Mouse (Mus musculus) common myeloid progenitor, adult 5-6 weeks (primary cell): ENCODE measurements around the gene Sord. TPM values are rescaled to one million over a fixed set of nuclear protein-coding genes. Genes with fewer than 3 reads are reported as not detected.

Experiments used
- ATAC-seq: replicated peaks from 2 replicates; pipeline ENCODE4 v1.8.0; 2016; ENCODE audit warnings: low read depth, mild to moderate bottlenecking, moderate TSS enrichment, inconsistent platforms; ENCODE audit not compliant: poor library complexity, severe bottlenecking
- total RNA-seq: library from RNA; stranded (forward); fragments of 200-1000, 187-1606 nt; gene quantifications from 2 replicates; pipeline ENCODE4 v1.2.3, GENCODE M21; 2017

Sord gene
- total RNA-seq, 1 experiment from 2014 or later = 79.5 TPM

- ATAC-seq = no peak
These were observed 66.1 kb downstream of the Sord start for GRCm38 (mm10) chr2:122300656-122301020.

DNA sequence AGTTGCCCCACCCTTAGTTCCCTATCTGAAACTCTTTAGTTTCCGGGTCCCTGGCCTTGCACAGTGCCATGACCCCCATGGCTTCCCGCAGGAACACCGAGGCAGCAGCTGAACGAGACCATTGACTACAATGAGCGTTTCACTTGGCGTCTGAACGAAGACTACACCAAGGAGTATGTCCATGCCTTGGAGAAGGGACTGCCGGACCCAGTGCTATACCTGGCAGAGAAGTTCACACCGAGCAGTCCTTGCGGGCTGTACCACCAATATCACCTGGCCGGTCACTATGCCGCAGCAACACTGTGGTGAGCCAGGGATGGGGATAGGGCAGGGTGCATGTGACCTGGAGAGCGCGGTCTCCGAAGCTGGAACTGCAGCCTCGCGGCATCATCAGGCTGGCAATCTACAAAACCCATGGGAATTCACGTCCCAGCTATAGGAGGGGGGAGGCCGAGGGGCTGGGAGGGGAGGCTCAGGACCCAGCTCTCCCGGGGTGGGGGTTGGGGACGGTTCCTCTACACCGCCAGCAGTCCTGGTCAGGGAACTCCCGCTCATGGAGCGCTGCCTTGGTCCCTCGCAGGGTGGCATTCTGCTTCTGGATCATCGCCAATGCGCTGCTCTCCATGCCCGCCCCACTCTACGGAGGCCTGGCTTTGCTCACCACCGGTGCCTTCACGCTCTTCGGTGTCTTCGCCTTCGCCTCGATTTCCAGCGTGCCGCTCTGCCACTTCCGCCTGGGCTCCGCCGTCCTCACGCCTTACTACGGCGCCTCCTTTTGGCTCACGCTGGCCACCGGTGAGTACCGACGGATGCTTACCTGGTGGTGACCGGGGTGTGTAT, 66.8 kb downstream of the Sord start:
- ATAC-seq = peak; percentile 19

DNA sequence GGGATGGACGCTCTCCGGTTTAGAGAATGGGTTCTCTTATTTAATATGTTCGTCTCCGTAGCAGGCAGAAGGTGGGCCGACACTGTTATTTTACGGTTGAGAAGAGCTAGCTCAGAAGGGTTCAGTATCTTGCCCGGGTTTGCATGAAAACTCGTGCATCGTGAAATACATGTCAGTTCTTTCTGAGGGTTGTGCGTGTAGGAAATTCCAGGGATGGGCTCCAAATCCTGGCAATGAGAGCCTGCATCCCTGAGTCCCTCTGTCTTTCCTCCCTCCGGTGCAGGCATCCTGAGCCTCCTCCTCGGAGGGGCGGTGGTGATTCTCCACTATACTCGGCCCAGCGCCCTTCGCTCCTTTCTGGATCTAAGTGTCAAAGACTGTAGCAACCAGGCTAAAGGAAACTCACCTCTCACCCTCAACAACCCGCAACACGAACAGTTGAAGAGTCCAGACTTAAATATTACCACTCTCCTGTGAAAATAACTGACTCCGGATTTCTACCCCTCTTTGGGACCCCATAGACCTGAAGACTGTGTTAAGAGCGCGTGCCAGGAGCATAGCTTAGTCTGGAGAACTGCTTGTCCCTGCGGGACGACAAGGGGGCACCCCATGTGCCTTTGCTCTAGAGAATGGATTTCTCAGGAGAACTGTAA, 67.5 kb downstream of the Sord start:
- no peak for ATAC-seq

DNA sequence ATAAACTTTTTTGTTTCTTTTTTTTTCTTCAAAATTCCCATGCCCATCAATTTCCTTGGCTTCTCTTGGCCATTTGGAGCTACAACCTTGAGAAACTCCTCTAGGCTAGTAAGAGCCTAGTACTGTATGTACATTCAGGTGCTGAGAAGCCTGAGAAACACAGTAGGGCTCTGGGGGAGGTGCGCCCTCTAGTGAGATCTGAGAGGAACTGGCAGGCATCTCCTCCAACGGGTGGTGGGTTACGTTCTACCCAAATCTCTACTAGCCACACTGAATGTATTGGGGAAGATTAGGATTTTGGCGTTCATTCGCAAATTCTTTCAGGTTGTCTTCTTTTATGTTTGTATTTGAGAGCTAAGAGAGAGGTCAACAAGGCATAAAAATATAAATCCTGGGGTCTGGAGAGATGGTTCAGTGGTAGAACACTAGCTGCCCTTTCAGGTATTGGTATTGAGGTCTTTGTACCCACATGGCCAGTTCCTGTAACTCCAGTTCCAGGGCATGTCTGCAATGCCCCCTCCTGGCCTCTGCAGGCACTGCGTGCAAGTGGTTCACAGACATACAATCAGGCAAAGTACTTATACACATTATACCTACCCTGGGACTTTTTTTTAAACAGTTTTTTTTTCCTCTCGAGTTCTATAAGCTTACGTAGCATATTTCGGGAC, 68.2 kb downstream of the Sord start:
- peak; percentile 67 for ATAC-seq

DNA sequence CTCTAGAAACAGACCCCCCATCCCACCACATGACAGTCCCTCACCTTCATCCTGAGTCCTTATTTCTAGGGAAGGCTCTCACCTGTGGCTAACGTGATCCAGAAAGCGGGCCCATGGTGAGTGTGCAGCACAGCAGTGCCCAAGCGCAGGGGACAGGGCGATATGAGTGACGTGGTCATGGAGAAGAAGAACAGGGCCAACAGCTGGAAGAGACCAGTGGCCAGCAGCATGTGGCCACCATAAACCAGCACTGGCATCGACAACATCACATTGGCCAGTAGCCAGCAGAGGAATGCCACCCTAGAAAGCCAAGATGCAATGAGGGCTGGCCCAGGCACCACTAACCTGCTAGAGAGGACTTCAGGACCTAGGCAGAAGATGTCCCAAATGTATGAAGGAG, 70.0 kb downstream of the Sord start:
- no peak for ATAC-seq

- ATAC-seq = no peak
These were observed 70.7 kb downstream of the Sord start for GRCm38 (mm10) chr2:122305097-122305892.

DNA sequence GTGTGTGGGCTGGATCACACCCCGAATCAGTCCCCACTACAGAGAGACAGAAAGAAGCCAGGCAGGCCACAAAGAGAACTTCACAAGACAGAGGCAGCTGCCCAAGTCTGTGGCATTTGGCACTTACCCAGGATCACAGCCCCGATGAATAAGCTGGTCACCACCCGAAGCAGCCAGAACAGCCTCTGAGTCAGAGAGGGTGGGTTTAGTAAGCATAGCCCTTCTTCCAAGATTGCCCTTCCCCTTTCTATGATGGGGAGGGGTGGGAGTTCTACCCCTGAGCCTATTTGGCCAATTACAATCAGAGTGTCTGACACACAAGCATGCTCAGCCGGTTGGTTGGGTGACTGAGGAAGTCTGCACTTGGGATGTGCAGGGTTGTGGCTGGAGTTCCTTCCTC, 71.6 kb downstream of the Sord start:
- peak; percentile 70 for ATAC-seq

DNA sequence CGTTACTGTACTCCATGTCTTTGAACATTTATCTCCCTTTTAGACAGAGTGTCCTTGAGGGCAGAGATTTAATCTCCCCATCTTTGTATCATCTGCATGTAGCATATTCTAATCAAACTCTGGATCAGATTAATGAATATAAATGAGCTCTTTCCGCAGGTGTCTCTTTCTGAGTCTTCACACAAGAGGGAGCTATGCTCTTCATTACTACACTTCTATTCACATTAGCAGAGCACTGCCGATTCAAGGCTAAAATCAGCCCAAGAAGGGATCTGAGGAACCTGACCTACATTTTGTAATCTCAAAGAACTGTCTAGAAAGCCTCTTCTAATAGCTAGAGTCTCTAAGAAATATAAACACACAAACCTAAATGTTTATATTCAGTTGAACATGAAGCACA, 75.1 kb downstream of the Sord start:
- ATAC-seq = no peak

DNA sequence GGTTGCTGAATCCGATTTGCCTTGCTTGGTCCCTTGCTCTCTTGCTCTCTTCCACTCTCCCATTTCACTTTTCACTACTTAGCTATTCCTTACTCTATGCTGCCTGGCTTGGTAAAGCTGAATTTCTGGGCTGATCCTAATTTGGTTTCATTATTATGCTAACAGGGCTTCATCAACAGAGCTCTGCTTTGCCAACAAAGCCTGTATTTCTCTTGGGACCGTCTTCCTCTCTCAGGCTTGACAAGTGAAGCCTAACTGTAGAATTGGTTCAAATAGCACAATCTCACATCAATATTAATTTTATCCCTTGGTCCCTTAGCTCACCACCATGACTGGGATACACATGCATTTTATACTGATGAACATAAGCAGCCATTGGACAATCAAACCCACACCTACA, 77.0 kb downstream of the Sord start:
- no peak for ATAC-seq

DNA sequence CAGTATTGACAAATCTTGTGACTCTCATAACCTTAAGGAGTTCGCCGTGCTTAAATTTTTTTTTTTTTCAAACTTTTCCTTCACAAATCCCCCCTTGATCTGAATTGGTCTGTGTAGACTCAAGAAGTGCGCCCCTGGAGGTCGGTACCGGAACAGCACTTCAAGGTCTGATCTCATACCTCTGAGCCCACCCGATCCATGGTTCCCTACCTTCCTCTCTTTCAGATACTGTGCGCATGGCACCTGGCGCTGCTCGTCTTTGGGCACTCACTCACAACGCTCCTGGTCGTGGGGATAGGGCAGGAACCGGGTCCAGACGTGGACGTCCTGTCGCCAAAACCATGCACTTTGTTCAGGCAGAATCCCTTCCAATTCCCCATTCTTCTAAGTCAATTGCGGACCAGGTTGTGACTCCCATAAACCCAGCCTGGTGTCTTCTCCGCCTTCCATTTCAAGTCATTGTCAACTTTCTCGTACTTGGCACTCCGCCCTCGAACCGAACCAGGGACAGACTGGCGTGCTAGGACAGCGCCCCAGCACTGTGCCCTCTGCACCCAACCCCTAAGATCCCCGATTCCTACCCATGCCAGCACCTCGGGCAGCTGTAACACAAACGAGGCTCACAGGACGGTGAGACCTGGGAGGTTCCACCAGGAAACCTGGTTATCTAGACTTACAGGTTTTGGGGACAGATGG, 78.3 kb downstream of the Sord start:
- ATAC-seq = peak; percentile 76

GRCm38 (mm10) chr2:122313536-122313935, 79.0 kb downstream of the Sord start, which contains the start of gene Duoxa1:
Gene Duoxa1 (minus strand): TSS chr2:122313730.
- peak; percentile 43; the same call in 1 of the 2 replicates for ATAC-seq

Other genes starting within 250 kb of the Sord start
- 42.5 and 44.9 TPM in 2 replicates for gene Eif3j1, start 206.2 kb upstream of the Sord start, total RNA-seq
- 13.8 and 15.2 TPM in 2 replicates for gene Spg11, start 116.4 kb upstream of the Sord start, total RNA-seq
- 2,084 and 2,334 TPM in 2 replicates for gene B2m, start 87.1 kb upstream of the Sord start, total RNA-seq
- not detected in 2 replicates for gene Trim69, start 74.0 kb upstream of the Sord start, total RNA-seq
- gene Patl2, start 48.6 kb upstream of the Sord start, total RNA-seq = not detected in 2 replicates
- gene Terb2, start 48.5 kb upstream of the Sord start, total RNA-seq = not detected in 2 replicates
- gene Duox2, start 63.7 kb downstream of the Sord start, total RNA-seq = not detected in 2 replicates
- gene Duoxa2, start 64.2 kb downstream of the Sord start, total RNA-seq = not detected in 2 replicates
- gene Duoxa1, start 79.0 kb downstream of the Sord start, total RNA-seq = 0.18 TPM in 1 of 2 replicates, not detected in the other
- gene Duox1, start 80.9 kb downstream of the Sord start, total RNA-seq = not detected in 2 replicates
- gene Shf, start 134.4 kb downstream of the Sord start, total RNA-seq = 2.8 TPM in 1 of 2 replicates, not detected in the other
- gene Slc28a2, start 191.7 kb downstream of the Sord start, total RNA-seq = 16.4 and 21.4 TPM in 2 replicates